Mouse (Mus musculus) gastrocnemius, adult 2 months (tissue): ENCODE measurements around the gene Smyd5. TPM values are rescaled to one million over a fixed set of nuclear protein-coding genes. Genes with fewer than 3 reads are reported as not detected.
"Not testable (repeated sequence)": the region's sequence is repeated elsewhere in the genome, so short reads cannot be mapped to it uniquely, and the experiment has no call there.

ENCODE experiments used
- DNase-seq: peaks from one replicate; pipeline ENCODE4 v3.0.0; 2022
- H3K27ac ChIP-seq: fragments of 200-600 bp; 2 replicates; pipeline ENCODE4 v1.8.1; 2022; ENCODE audit warnings: mild to moderate bottlenecking
- H3K4me3 ChIP-seq: fragments of 200-600 bp; 2 replicates; pipeline ENCODE4 v1.8.1; 2022; ENCODE audit warnings: mild to moderate bottlenecking, moderate library complexity
- CTCF ChIP-seq: fragments of 200-600 bp; IDR thresholded peaks from 2 replicates; pipeline ENCODE4 v1.8.1; 2022; ENCODE audit warnings: antibody characterized with exemption, mild to moderate bottlenecking, moderate library complexity
- intact Hi-C: fragments of 180-260 bp; cut with DNase I; formaldehyde crosslinking; loops from one replicate; pipeline ENCODE4 v1.15.1; 2025
- total RNA-seq, 2 experiments: library from RNA; stranded (reverse); gene quantifications; 2 replicates each; pipeline ENCODE4 v1.2.3; 2021

Gene Smyd5
- total RNA-seq, 2 experiments from 2014 or later, result 8.6 TPM

DNA sequence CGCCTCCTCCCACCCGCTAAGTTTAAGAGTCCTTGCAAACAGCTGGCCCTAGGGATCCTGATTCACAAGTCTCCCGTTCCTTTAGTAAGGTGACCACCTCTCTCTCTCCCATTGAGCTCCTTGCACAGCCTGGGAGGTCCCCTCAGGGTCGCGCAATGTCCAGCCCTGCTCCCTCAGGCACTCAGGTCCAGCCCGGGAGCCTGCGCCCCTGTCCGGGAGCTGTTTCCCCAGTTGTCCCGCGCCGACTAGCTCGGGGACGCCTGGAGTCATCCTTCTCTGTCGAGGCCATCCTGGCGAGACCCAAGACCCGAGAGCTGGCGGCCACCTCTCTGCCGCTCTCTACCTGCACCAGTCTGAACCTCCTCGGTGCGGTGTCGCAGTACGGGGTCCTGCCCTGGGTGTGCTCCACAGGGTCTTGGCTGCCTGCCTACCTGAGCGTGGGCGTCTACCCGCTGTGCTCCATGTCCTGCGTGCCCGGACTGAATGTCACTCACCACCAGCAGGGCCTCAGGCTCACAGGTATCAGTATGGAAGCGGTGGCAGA lies 7.9 kb upstream of the Smyd5 start, which contains the start of gene Noto:
Gene Noto (plus strand): TSS at position 51 of the 544 bp plus-strand sequence.
- DNase-seq, result no peak
- intact Hi-C loops, result no loop called here
- Histone ChIP-seq H3K27ac (no peak within 1 kb of the TSS), H3K4me3 (no peak within 1 kb of the TSS)
- TF ChIP-seq CTCF, result no peak

DNA sequence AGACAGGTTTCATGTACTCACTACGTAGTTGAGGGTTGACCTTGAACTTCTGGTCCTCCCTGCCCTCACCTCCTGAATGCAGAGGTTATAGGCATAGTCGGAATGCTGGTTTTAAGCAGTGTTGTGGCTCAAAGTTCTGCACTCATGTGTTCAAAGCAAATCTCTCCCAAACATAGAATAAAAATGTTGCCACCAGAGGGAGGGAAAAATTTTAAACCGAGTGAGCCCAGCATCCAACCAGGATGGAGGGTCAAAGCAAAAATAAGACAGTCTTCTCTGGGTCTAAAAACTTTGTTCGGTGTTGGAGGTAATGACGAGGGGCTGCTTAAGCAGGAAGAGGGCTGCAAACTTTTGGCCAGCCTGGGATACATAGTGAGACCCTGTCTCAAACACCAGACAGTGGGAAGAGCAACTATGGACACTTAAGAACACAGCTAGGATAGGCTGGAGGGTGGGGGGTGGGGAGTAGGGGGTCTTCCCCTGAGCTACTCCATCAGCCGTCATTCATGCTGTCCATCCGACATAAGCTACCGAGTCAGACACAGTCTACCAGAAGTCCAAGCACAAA lies 431 bp upstream of the Smyd5 start:
- TF ChIP-seq CTCF, result no peak
- intact Hi-C loops, result no loop called here
- DNase-seq, result no peak
- H3K4me3 ChIP-seq, result peak overlapping the region; percentile 92
- H3K27ac ChIP-seq, result peak overlapping the region; percentile 78

DNA sequence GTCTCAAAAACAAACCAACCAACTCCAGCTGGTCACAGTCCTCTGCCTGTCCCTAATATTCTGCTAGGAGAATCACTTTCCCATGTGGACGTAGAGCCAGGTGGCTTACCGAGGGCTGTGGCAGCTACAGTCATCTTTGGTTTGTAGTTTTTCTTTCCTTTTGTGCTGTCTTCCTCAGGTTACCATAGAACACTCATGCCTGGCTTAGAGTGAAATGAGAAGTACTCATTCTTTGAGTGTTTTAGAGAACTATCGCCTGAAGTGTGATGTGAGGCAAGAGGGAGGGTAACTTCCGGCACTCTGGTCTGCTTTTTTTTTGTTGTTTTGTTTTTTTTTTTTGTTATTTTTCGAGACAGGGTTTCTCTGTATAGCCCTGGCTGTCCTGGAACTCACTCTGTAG lies 2.1 kb downstream of the Smyd5 start:
- intact Hi-C loops, result no loop called here
- no peak for TF ChIP-seq CTCF
- no peak overlapping the region for H3K4me3 ChIP-seq
- no peak for DNase-seq
- no peak overlapping the region for H3K27ac ChIP-seq

GRCm38 (mm10) chr6:85436204-85436603 lies 4.4 kb downstream of the Smyd5 start:
- no peak for DNase-seq
- no peak for TF ChIP-seq CTCF
- intact Hi-C loops, result no loop called here
- Histone ChIP-seq H3K4me3 (no peak overlapping the region), H3K27ac (no peak overlapping the region)

- intact Hi-C loops, result no loop called here
These were observed 4.8 kb downstream of the Smyd5 start for GRCm38 (mm10) chr6:85436631-85437030.

DNA sequence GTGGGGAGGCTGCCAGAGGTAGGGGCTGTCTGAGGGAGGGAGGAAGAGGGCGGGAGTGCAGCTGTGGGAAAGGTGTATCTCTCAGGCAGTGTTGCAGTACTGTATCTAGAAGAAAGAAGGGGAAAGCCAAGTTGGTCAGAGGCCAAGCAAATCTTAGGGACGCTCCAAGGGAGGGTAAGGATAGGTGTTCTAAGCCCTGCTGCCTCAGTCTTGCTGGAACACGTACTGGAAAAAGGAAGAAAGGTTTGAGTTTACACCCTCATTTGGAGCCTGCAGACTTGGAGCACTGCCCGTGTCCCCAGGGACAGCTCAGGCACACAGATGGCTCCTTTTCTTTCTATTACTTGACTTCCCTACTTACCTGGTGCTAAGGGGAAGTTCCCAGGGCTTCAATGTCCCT lies 9.4 kb downstream of the Smyd5 start:
- no peak for DNase-seq
- Histone ChIP-seq H3K4me3 (no peak overlapping the region), H3K27ac (no peak overlapping the region)
- intact Hi-C loops, result no loop called here
- no peak for TF ChIP-seq CTCF

More at GRCm38 (mm10) chr6:85436631-85437030, 4.8 kb downstream of the Smyd5 start:
- Histone ChIP-seq H3K27ac (no peak overlapping the region), H3K4me3 (no peak overlapping the region)
- no peak for DNase-seq
- TF ChIP-seq CTCF, result no peak

- no peak overlapping the region for H3K4me3 ChIP-seq
- no peak for TF ChIP-seq CTCF
- DNase-seq, result no peak
- peak overlapping the region; percentile 56; the same call in 1 of the 2 replicates for H3K27ac ChIP-seq
- intact Hi-C loops, result no loop called here
These were observed 11.9 kb downstream of the Smyd5 start for GRCm38 (mm10) chr6:85443488-85444233.

DNA sequence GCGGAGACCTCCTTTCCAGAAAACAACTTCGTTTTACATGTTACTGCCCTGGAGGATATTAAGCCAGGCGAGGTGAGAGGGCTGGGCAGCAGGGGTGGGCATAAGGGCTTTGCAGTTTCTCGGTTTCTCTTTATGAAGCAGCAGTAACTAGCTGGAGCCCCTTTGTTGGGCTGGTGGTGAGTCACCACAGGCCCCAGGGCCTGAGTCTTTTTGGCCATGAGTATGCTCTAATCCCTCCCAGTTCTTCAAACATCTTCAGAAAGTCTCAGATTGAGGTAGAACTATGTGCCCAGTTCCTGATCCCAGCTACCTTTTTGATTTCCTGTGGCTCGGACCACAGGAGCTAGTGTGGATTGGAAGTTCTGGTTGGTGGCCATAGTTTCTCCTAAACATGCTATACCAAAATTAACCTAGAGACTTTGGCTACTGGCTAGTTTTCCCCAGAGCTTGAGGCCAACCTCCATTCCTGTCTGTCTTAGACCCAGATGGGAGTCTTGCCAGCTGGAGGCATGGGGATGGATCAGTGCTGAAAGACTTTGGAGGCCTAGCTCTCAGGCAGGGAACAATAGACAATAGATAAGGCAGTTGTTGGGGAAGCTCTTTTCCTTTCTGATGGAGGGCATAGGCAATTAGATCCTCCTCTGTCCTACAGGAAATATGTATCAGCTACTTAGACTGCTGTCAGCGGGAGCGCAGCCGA lies 12.6 kb downstream of the Smyd5 start:
- TF ChIP-seq CTCF, result no peak
- Histone ChIP-seq H3K4me3 (no peak overlapping the region), H3K27ac (peak overlapping the region; percentile 56)
- intact Hi-C loops, result no loop called here
- DNase-seq, result no peak

- peak; percentile 68 for DNase-seq
- Histone ChIP-seq H3K4me3 (no peak overlapping the region), H3K27ac (peak overlapping the region; percentile 56)
- no peak for TF ChIP-seq CTCF
- intact Hi-C loops, result no loop called here
These were observed 13.5 kb downstream of the Smyd5 start for GRCm38 (mm10) chr6:85445286-85445685.

- no peak overlapping the region for H3K27ac ChIP-seq
- no peak overlapping the region for H3K4me3 ChIP-seq
- DNase-seq, result no peak
- TF ChIP-seq CTCF, result no peak
- intact Hi-C loops, result no loop called here
These were observed 15.6 kb downstream of the Smyd5 start for GRCm38 (mm10) chr6:85447351-85447750.

DNA sequence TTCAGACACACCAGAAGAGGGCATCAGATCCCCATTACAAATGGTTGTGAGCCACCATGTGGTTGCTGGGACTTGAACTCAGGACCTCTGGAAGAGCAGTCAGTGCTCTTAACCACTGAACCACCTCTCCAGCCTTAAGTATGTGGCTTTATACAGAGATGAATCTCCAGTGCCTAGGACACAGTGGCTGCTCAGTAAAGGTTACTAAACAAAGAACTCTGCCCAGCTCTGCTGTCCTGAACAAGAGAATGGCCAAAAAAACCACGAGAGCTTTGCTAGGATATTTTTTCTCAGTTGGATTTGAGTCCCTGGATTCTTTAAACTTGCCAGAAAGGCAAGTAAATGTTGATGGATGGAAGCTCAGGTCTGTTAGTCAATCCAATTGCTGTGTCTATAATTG lies 18.4 kb downstream of the Smyd5 start:
- intact Hi-C loops, result loop anchor here (2.0 to 5.0 kb wide), 2 partner anchors 117 to 512 kb away; partner anchors contain the start of genes Dusp11 and Sfxn5
- H3K4me3 ChIP-seq, H3K27ac ChIP-seq, DNase-seq: not testable (repeated sequence)

- Histone ChIP-seq H3K4me3 (peak within 1 kb of the TSS; percentile 73), H3K27ac (peak within 1 kb of the TSS; percentile 98)
- TF ChIP-seq CTCF, result peak; percentile 69
- intact Hi-C loops, result loop anchor here (2.0 to 5.0 kb wide), 2 partner anchors 118 to 511 kb away; partner anchors contain the start of genes Dusp11 and Sfxn5
- DNase-seq, result peak; percentile 99
These were observed 19.2 kb downstream of the Smyd5 start, which contains the start of gene Cct7 for GRCm38 (mm10) chr6:85450697-85451663. Gene Cct7 (plus strand): TSS chr6:85451514.
